Mouse (Mus musculus) megakaryocyte progenitor cell, adult 5-6 weeks (primary cell): ENCODE results near the gene Tssk4. TPM values are rescaled to one million over a fixed set of nuclear protein-coding genes. Genes with fewer than 3 reads are reported as not detected.

Experiments used
- ATAC-seq: replicated peaks from 2 replicates; pipeline ENCODE4 v1.8.0; 2016; ENCODE audit warnings: mild to moderate bottlenecking, moderate TSS enrichment, inconsistent platforms; ENCODE audit not compliant: poor library complexity
- total RNA-seq, 2 experiments: library from RNA; stranded (forward) in 1 of 2; stranded (reverse) in 1 of 2; fragments of 157-497, 149-512 nt in 1 of 2; fragments of 200-1000 nt in 1 of 2; gene quantifications; 2 replicates each; pipeline versions ENCODE4 v1.2.3 to v1.2.4; 2015 to 2017

Gene Tssk4
- total RNA-seq, 2 experiments from 2014 or later: 0.08 to 0.62 TPM

DNA sequence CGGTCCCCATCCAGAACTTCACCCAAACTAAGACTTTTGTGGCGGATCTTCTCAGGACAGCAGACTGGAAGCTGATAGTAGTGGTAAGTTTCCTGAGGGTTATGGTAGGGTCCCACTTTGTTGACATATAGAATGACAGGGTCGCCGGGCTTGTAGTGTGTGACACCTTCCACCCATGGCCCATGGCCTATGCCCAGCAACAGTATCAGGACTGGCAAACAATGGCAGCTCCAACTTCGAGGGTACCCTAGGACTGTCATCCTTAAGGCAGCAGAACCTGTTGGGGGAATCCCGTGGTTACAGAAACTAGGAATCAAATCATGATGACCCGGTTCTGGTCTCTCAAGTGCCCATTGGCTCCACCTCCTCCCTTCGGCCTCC is 7.3 kb upstream of the Tssk4 start:
- ATAC-seq: peak; percentile 16

DNA sequence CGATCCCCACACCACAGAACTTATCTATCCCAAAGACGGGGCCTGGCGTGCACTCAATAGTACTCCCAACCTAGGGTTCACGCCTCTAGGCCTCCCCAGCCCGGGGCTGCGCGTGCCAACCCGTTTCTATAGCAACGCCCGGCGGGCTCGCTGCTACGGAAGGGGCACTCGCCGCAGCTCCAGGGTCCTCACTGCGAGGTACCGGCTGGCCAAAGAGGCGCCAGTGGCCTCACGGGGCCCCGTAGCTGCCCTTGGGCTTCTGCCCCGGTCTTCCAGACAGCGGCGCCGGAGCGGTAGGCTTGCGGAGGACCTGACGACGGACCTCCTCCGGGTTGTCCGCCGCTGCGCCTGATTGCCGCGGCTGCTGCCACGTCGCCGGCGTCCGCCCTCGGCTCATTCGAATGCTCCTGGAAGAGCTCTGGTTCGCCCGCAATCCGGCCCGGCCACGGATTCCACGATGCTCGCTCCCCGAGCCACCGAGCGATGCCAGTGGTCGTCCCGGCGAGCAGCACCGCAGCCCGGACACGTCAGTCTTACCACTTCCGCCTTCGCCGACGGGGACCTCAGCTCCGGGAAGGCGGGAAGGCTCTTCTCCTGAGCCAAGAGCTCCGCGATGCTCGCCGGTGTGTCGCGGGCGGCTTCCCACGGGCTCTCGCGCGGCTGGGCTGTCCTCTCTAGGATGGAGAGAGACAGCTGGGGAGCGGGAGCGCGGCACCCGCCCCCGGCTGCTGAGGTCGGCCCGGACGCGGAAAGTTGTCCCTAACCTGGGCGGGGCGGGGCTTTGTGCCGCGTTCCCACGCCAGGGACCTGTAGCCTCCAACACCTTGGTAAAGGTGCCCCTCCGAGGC is 6.7 kb upstream of the Tssk4 start, which contains the start of gene Tm9sf1:
Gene Tm9sf1, minus strand, starts transcription at position 747 of the 848 bp plus-strand sequence.
- ATAC-seq: peak; percentile 78

DNA sequence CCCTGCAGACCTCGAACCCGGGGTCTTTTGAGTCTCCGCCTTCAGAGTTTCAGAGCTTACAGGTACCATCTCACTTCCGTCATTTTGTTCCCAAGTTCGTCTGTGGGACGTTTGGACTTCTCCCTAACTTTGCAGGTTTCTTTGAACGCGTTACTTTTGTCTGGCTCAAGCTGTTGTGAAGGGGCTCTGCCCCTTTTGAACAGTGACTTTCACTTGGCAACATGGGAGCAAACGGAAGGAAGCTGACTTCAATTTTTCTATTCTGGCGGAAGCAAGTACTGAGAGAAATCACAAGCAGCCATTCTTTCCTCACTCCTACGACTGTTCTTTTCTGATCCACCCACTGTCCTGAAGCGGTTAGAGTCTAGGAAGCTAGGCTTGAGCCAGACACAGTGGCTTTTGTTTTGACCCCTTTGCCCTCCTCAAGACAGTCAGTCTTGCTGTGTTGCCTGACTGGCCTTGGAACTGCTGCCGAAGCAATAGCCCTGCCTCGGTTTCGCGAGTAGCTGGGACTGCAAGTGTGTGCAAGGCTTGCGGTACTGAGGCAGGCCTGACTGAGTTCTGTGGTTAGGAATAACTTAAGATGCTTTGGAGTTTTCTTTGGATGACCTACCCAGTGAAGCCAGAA is 5.6 kb upstream of the Tssk4 start:
- no peak for ATAC-seq

DNA sequence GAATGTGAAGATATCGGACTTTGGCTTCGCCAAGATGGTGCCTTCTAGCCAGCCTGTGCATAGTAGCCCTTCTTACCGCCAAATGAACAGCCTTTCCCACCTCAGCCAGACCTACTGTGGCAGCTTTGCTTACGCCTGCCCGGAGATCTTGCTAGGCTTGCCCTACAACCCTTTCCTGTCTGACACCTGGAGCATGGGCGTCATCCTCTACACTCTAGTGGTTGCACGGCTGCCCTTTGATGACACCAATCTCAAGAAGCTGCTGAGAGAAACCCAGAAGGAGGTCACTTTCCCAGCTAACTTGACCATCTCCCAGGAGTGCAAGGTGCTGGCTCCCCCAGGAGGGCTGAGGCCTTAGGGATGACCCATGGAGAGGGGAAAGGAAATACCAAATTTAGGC is 1.5 kb downstream of the Tssk4 start:
- ATAC-seq: no peak

DNA sequence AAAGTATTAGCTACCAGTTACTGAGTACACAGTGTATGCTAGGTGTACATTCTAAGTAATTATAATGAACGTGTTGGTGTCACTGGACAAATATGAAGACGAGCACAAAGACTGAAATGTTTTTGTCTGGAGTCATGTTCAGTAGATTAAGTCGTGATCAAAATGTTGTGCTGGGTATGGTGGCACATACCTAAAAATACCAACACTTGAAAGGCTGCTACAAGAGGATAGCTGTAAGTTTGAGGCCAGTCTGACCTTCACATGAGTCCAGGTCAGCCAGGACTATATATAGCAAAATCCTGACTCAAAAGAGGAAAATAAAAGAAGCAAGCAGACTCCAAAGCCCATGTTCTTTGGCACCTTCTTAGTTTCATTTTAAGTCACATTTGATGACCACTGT is 7.0 kb downstream of the Tssk4 start:
- ATAC-seq: no peak

DNA sequence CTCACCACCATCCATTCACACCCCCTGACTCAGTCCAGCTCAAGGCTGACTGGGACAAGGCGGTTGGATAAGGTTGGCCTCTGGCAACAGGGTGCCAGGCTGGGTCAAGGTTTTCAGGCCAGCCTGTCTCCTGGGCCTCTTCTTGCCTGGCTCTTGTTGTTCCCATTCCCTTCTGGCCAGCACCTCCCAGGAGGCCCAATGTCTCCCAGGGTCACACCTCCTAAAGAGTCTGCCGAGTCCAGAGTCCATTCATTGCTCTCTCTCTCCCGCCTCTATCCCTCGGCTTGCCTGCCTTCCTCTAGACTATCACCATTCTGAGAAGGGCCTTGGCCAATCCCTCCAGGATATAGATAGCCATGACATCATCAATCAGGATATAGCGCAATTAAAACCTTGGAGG is 8.0 kb downstream of the Tssk4 start:
- ATAC-seq: no peak

DNA sequence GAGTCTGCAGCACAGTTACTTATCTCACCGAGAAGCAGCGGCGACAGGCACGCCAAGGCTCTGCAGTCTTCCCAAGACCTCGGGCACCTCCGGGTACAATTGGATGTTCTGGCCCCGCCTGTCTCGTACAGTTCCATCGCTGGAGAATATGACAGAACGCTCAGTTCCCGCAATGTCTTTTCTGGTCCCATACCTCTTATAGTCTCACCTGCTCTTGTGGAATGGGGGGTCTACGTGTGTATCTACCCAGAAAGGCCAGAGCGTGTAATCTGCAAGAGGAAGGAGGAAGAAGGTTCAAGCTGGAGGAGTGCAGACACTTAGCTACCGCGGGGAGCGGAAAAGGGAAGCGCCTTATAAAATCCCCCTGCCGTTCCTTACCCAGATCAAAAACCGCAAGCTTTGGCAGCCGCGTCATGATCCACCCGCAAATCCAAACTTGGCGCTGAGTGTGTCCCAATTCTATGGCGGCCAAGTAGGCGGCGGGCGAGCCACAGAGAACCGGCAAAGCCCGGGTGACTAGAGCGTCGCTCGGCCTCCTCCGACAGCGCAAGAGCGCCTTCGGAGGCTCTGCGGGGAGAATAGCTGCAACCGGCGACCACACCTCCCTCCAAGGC is 10.1 kb downstream of the Tssk4 start, which contains the start of gene Mdp1:
Gene Mdp1, minus strand, starts transcription at position 549 of the 614 bp plus-strand sequence.
- ATAC-seq: peak; percentile 98

DNA sequence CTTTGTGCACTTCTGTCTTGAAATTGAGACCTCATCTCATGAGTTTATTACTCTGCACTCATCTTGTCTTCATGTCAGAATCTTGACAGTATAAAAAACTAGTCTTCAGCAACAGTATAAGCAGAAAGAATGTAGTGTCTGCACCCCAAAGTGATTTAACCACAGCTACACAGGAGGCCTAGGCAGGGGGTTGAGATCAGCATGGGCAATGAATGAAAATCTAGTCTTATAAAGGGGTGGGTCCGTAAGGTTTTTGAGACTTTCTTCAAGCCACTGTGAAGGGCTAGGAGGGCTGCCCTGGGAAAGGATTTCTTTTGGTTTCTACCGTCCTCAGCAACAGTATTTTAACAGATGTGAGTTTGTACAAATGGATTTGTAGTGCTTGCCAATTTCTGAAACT is 10.7 kb downstream of the Tssk4 start:
- ATAC-seq: no peak

DNA sequence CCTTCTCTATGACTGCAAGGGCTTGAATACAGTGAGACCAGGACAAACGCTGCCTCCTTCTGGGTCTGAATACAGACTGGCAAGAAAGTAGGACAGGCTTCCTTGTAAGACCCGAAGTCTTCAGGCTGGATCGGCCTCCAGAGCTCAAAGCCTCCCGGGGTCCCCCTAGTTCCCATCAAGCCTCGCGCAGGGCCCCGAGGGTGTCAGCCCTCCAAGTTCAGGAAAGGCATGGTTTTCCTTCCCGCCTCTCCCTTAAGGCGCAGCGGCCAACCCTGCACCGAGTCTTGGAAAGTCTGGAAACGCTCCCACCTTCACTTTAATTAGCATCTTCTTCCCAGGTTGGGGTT is 21.5 kb downstream of the Tssk4 start:
- no peak for ATAC-seq

DNA sequence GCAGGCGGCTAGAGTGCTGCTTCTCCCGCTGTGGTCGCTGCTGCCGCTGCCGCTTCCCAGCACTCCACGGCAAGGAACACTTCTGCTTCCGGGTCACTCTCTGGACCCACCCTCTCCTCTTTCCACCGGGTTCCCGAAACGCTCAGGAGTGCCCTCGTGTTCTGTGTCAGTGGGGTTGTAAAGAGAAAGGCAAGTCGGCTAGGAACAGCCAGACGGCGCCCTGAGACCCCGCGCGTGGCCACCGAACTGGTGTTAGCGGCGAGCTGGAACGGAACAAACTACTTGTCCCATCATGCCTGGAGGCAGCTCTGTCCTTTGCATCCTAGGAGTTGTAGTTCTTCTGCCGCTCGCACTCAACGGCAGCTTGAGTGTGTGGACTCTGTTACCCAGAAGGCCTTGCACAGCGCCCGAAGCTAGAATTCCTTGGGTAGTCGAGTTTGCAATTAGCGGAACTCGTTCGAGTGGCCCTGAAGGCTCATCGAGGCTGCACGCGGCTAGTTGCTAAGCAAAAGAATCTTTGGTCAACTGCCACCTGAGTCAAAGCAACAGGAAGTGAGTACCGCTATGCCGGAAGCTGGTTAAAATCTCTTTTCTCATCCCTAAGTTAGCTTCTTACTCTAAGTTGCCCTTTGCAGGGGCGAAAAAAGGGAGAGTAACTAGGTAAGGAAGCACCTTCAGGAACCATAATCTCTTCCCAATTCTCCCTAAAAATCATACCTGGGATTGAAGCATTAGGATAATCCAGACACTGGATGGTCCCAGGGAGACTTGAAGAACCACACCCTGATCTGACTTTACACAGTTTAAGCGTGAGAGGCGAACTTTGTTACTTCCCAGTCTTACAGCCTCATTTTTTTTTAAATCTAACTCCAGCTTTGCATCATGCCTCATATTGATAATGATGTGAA is 22.1 kb downstream of the Tssk4 start, which contains the start of the genes Gmpr2 and Nedd8:
Gene Gmpr2, plus strand, starts transcription at position 109 of the 908 bp plus-strand sequence.
Gene Nedd8, minus strand, starts transcription at position 292 of the 908 bp plus-strand sequence.
- peak; percentile 98 for ATAC-seq

DNA sequence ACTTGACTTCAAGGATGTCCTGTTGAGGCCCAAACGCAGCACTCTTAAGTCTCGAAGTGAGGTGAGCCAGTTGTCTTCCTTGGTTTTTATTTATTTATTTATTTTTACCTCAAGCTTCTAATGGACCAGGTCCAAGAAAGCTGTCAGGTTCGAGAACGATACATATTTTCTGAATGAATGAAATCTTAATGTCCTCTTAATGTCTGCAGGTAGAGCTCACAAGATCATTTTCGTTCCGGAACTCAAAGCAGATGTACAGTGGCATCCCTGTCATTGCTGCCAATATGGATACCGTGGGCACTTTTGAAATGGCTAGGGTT is 22.7 kb downstream of the Tssk4 start:
- ATAC-seq: no peak

DNA sequence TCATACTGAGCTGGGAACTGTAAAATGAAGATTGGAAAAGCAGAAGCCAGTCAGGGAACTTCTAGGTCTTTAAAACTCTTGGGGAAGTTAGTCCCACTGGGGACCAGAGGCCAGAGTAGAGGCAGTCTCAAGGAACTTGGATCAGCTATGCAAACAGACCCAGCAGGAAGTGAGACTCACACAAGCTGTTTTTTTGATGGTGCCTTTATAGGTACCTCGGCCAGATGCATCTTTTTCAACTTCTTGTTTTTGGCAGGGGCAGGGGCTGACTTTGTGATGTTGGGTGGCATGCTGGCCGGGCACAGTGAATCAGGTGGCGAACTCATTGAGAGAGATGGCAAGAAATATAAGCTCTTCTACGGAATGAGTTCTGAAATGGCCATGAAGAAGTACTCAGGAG is 27.6 kb downstream of the Tssk4 start:
- ATAC-seq: no peak

DNA sequence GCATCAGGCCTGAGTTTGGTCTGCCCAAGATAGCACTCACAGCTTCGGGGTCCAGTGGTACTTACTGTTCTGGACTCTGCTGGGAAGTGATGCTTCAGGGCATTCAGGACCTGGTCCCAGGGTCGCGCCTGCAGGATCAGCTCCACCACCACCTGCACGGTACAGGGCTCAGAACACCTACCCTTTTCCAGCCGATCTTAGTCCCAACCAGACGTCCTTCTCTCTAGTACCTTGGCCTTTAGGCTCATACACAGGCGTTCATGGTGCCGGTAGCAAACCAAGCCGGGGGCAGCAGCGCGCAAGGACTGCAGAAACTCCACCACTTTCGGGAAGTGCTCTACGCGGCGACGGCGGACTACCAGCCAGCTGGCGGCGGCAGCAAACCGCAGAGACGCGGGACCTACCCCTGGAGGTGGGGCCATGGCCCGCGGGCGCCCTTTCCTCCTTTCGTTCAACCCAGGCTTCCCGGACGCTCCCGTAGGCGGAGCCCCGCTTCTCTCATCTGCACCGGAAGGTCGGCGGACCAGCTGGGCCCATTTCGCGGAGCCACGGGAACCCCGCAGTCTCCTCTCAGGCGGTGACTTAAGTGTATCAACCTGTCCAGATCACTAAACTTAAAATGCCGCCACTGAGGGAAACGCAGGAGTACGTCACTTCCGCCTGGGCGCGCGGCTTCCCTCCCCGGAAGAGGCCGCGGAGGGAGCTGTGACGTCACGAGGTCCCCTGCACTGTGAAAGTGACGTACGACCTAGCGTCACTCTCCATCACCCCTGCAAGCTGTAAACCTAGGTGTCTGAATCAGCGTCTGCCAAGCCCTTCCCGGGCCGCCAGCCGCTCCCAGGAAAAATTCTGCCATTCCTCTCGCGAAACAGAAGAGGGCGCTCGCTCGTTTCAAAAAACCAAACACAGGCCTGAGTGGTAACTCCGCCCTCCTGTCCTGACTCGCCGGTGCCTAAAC is 31.5 kb downstream of the Tssk4 start, which contains the start of gene Tinf2:
Gene Tinf2, minus strand, starts transcription at position 661 of the 958 bp plus-strand sequence.
- peak; percentile 96 for ATAC-seq

DNA sequence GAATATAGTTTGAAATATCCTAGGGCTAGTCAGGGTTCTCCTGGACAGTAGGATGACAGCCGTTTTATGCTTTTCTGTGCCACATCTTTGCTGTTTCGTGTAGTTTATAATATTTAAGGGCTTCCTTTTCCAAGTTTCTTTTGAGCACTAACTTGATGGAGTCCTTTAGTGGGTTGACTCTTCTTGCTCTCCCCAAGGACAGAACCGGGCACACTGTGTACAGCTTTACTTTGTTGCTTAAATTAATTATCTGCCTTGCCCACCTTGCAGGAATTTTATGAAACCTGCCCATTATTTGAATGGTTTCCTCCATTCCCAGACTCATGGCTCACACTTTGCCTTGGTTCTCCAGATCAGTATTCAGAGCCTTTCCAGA is 32.1 kb downstream of the Tssk4 start:
- ATAC-seq: 0 out of 2 replicates have a peak, but pooled peaks have one; percentile 1

DNA sequence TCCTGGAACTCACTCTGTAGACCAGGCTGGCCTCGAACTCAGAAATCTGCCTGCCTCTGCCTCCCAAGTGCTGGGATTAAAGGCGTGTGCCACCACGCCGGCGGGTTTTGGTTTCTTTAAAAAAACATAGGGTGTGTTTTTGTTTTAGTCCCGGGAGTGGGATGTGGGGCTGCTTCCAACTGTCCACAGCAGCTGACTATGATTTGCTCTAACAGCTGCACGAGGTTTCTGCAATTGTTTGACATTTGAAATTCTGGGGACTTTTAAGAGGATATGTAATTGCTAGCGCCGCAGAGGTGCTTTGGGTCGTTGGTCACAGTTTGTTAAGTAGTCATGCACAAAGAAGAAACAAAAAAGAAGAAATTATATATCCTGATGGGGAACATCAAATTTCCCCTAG is 39.4 kb downstream of the Tssk4 start:
- no peak for ATAC-seq

DNA sequence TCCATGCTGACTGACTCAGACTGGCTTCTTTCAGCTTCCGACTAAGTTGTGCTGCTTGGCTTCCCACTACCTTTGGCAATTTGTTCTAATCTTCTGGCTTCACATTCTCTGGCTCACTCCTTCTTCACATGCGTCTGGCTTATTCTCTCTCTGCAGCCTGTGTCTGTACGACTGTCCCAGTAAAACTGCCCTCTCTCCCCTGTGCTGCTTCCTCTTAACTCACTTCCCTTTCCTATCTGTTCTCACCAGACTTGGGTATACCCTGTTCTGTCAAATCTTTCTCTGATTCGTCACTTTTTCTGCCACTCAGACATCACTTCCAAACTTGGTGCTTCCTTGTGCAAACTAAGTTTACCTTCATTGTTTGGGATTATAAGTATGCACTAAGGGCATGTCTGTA is 47.2 kb downstream of the Tssk4 start:
- peak; percentile 88 for ATAC-seq

DNA sequence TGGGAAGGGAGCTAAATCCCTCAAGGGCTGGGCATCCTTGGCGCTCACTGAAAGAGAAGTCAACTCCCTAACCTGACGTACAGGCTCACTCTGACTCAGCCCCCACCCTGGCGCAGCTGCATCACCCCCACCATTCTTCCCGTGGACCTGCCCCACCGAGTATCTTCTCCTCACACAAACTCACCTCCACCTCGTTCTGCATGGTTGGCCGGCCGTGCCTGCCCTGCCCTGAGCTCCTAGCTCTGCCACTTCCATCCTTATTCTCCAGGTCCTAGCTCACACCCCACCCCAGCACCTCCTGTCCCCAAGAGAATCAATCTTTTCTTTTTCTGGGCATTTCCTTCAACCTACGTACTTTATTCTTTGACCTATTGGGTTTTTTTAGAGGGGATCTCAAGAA is 51.1 kb downstream of the Tssk4 start:
- ATAC-seq: no peak
